Mouse (Mus musculus) urinary bladder, postnatal 4 days (tissue): ENCODE measurements at regions not wholly inside any gene's neighbourhood (a gene's known extent, or its start where the extent isn't known, plus 50 kb on each side); places are given as distances from the start of the nearest gene placed in this dataset.

Source experiments
- DNase-seq, 2 experiments: peaks; one replicate each; pipeline ENCODE4 v3.0.0; 2021 to 2022; ENCODE audit warnings: low spot score in 2 of 2

- DNase-seq = no peak
Measured at GRCm38 (mm10) chr9:41498326-41498725, 336.8 kb upstream of the Ubash3b start.

DNA sequence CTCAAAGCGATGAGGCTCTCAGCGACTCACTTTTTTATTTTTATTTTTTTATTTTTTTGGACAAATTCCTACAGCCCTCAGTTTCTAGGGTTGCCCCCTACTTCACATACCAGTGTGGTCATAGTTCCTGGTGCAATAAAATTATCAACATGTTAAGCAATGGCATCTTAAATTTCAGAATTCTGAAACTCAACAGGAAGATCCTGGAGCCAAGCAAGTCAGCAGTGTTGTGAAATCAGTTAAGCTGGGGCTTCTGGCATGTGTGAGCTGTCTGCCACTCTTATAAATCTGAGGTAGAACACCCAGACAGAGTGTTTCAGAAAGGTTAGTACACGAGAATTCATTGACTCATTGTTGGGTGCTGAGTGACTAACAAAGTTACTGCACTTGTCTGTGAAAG is 328.6 kb upstream of the Ubash3b start:
- no peak for DNase-seq

DNA sequence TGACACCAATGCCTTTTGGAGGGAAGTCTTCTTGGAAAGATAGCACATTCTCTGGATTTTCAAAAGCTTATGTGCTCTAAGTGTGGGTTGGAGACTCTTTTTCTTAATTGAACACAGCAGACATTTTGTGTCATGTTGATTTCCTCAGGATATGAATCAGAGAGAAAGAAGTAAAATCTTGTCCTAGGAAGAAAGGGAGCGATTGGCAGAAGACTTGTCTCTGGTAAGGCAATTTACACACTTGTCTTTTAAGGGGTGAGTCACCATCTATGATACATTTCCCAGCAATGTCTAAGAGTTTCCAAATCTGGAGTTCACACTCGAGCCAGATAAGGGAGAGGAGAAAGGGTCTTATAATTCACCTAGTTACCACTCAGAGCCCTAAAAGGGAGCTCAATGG is 326.5 kb upstream of the Ubash3b start:
- DNase-seq = no peak

- DNase-seq = no peak
Measured at GRCm38 (mm10) chr9:41483218-41483617, 321.7 kb upstream of the Ubash3b start.

DNA sequence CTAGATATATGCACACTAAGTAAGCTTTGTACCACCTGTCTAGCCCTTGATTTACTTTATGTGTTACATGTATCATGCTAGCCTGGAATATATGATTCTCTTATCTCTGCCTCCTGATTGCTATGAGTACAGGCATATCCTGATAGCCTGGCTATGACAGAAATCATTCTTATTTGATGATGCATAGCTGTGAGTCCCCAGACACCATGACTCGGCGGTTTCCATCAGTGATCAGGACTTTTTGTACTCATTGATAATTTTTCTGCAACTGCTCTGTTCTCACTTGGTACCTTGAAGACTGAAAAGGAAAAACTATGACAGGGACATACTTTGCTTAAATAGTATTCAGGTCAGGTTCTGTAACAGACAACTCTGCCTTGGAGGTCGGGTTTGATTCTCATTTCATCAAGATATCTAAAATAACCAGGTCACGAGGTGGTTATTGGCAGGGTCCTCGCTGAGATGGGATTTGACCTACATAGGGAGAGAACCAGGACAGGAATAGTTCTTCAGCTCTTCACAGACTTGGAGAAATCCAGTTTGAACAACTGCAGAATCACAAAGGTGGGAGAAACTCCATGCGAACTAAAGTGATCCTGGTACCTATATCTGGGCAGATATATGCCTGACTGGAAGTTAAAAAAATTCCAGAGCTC is 320.2 kb upstream of the Ubash3b start:
- DNase-seq = no peak

GRCm38 (mm10) chr9:41479854-41480749 is 318.6 kb upstream of the Ubash3b start:
- peak in 1 of 2 experiments; percentile 21 for DNase-seq

- no peak for DNase-seq
Measured at GRCm38 (mm10) chr9:41479085-41479484, 317.6 kb upstream of the Ubash3b start.

- no peak for DNase-seq
Measured at GRCm38 (mm10) chr9:41478106-41478848, 316.8 kb upstream of the Ubash3b start.

- no peak for DNase-seq
Measured at GRCm38 (mm10) chr9:41475326-41475725, 313.8 kb upstream of the Ubash3b start.

DNA sequence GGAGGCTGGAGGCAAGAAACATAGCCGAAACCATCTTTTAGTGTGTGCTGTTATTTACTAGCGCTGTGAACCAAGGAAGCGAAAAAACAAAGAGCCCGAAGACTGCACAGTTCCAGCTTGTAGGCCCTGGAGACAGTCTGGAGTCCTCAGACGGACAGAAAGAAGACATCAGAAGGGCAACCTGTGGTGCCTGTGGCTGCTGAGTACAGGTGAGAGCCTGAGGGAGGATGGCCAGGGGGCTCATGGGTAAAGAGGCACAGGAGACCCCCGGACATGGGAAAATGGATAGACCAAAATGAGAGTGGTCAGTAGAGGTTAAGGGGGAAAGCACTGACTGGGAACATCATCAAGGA is 313.4 kb upstream of the Ubash3b start:
- DNase-seq = no peak

GRCm38 (mm10) chr9:41474244-41474944 is 312.9 kb upstream of the Ubash3b start:
- peak; percentile 90 to 92 for DNase-seq

DNA sequence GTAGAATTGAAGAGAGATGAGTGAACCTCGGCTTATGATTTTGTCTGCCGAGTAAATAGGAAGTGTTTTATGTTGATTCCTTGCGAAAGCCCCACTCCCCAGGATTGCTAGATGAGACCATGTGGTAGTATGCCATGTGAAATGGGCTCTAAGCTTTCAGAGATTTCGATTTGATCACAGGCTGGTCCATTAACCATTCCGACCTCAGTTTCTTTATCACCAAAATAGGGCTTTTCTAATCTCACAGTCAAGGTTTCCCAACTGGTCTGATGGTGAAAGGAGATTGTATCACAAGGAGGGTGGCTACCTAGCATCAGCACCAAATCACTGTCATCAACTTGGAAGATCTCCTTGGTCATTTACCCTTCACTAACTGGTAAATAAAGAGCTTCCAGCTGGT is 312.0 kb upstream of the Ubash3b start:
- no peak for DNase-seq

DNA sequence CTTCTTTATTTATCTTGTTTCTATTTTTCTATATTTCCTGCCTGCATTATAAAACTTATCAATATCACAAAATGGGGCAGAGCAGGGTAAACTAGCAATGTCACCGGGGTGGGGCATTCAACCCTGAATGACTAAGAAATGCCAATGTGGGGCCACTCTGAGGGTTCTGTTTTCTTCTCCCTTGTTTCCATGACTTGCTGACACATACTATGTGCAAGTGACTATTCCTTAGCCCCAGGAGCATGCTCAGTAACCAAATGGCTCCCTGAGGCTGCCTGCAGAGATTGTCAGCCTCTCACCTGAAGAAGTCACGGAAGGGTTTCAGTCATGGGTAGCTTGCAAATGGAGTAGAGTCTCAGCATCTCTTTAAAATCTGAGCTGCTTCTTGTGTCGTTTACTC is 309.8 kb upstream of the Ubash3b start:
- no peak for DNase-seq

DNA sequence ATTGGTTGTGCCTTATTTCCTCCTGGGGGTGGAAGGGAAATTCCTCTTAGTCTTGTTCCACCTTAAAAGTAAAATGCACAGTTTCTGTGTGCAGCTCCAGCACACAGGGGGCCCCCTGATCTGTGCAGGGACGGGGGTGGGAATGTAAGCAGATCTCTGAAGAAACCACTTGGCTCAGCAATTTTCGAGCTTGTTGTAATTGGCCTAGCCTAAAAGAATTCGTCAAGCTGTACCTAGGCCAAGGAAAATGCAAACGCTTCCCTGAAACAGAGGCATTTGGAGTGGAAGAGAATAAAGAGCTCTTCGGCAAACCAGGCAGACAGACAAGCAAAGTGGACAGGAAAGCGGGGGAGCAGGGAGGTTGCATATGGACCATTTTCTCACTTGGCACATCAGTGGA is 308.5 kb upstream of the Ubash3b start:
- DNase-seq = no peak

DNA sequence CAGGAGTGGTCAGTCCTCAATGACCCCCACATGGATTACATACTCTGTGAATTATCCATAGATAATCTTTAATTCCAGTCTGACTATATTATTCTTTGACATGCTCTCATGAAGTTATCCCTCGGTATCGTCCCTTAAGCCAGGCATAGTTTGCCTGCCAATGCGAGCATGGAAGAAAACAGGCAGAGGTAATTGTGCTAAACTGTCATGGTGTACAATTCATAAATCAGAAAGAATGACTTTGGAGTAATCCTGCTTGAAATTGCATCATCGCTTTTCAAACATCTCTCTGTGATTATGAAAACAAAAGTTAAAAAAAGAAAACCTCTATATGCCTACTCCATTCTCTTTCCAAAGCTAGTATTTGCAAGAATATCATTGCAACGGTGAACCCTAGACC is 307.9 kb upstream of the Ubash3b start:
- DNase-seq = no peak

DNA sequence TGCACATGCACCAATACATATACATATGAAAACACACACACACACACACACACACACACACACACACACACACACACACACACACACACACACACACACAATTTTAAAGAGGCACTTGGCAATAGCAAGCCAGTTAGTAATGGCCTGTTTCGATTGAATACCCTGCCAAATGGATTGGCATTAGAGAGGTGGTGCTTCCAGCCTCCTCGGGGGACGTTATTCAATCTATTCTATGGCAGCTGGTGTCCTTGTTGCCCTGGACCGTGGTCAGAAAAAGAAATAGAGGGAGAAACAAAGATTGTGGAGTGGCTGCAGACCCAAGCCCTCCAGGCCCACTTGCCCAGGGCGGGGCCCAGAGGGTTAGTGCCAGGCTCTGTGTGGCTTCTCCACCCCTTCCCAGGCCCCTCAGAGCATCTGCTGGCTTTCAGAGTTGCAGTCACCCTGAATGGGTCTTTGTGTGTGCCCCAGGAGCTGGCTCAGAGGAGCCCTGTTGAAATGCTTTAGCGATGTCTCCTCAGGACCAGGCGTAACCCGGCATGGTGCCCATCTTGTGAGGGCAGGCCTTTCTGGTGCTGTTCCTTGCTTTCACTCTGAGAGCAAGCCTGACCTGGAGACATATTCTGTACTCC is 302.7 kb upstream of the Ubash3b start:
- DNase-seq = no peak

DNA sequence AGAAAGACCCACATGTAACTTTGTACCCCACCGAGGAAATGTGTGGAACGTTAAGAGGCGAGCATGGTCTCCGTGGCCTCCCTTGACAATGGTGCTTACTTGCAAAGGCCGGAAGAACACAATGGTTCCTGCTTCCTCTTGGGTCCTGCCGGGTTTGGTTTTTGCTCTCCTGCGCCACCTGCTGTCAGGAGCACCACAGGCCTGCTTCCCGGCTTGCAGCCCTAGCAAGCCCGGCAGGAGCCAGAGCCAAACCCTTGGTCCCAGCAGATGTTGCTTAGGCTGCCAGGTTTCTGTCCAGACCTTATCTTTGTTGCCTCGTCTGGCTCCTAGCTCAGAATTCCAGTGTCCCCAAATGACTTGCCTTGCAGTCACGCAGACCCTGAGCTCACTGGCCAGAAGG is 300.2 kb upstream of the Ubash3b start:
- peak; percentile 89 to 94 for DNase-seq

DNA sequence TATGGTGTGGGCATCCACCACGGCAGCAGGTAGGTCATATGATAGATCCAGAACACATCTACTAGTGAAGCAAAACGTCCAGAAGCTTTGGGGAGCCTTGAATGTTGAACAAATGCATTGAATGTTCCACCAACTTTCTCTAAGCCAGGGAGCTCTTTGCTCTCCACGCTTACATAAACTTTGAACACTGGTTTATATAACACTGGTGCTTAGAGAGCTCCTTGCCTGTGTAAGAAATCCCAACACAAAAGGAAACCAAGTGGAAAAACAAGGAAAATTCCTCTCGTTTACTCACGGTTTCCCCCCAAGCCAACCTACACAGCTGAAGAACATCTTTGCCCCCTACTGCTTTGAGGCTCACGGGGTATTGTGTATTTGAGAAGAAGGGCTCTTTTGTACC is 299.2 kb upstream of the Ubash3b start:
- DNase-seq = no peak

GRCm38 (mm10) chr9:41457003-41457402 is 295.5 kb upstream of the Ubash3b start:
- DNase-seq = no peak

DNA sequence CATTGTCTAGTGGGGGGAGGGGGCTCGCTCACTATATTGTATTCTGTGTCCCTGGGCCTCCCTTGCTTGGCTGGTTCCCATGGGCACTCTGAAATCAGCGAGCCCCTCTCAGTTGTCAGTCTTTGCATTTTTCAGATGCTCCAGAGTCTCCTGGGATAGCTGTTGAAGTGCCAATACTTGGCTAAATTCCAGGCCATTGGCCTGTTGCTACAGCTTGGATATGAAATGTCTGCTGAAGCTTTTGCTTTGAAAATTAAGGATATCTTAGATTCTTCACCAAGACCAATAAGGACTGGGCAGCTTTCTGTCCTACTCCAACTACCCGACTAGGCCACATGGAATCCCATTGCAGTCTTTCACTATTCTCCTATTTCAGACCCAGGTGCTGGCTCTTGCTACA is 290.2 kb upstream of the Ubash3b start:
- DNase-seq = no peak

DNA sequence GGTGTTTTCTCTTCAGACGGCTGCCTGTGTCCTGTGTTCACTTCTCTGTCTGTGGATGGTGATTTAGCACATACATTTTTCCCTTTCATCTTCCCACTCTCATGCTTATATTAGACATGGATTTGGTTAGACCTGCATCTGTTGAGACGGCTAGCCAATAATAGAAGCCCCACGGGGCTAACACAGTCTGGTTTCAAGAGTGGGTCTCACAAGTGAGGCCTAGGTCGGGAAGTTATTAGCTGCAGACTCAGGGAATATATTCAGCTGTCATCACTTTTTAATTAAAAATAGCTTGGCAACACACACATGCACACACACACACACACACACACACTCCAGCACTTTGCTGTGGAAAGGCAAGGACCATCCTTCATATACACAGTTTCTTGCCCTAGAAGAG is 287.7 kb upstream of the Ubash3b start:
- DNase-seq = no peak

DNA sequence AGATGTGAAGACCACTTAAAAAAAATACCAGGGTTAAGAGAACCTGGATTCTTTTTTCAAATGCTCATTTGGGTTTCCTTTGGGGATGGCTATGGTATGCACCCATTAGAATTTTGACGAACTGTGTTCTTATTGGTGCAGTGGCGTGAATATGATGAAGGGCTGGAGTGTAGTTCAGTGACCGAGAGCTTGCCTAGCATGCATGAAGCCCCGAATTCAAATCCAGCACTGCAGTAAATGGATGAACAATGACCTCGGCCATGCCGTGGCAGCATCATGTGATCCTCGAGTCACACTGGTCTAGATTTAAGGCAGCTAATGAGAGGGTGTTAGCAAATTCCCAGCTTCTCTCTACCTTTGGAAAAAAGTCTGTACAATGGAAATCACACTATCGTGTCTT is 286.4 kb upstream of the Ubash3b start:
- no peak for DNase-seq
